Mouse (Mus musculus): ENCODE measurements around the gene Rdh16. TPM values are rescaled to one million over a fixed set of nuclear protein-coding genes. Genes with fewer than 3 reads are reported as not detected.
"Not testable (repeated sequence)": the region's sequence is repeated elsewhere in the genome, so short reads cannot be mapped to it uniquely, and the experiment has no call there.

The Rdh16 gene
- polyA plus RNA-seq (2015; fragmentation: Nextera tagmentation; extraction: Ambion mirVana): not detected in 2 replicates

GRCm38 (mm10) chr10:127800891-127801290 lies at the start of gene Rdh16:
TSS of gene Rdh16 (plus strand) at chr10:127801152.
- ATAC-seq (replicated peaks; ENCODE audit: extremely low read depth, insufficient read depth, low FRiP score): no peak
- Histone ChIP-seq H3K4me3 (ENCODE audit: low read length) (no peak within 1 kb of the TSS), H3K36me3 (ENCODE audit: control insufficient read depth, insufficient read depth) (no peaks in the 10 kb centered on the region), H3K9ac (ENCODE audit: low read length) (no peak within 1 kb of the TSS), H3K9me3 (replicated peaks; ENCODE audit: control insufficient read depth, low read length) (no peaks in the 10 kb centered on the region), H3K27me3 (ENCODE audit: control insufficient read depth, insufficient read depth, low read length) (no peaks in the 10 kb centered on the region), H3K4me2 (ENCODE audit: low read depth, low read length) (no peak within 1 kb of the TSS), H3K27ac (ENCODE audit: low read length) (no peak within 1 kb of the TSS), H3K4me1 (ENCODE audit: control insufficient read depth, insufficient read depth, low read length) (no peaks in the 10 kb centered on the region)
- whole genome bisulfite sequencing: 75% methylated on average over 6 of the region's 6 CpGs

- peak within 1 kb of the TSS; percentile 35 for H3K4me2 ChIP-seq (ENCODE audit: low read depth, low read length)
- 39% methylated on average over 8 of the region's 8 CpGs for WGBS
- H3K4me3 ChIP-seq (ENCODE audit: low read length): peak within 1 kb of the TSS; percentile 33
- peaks cover 2% of the 10 kb centered on the region; the same call in 1 of the 2 replicates for H3K4me1 ChIP-seq (ENCODE audit: control insufficient read depth, insufficient read depth, low read length)
- peak within 1 kb of the TSS; percentile 17 for H3K27ac ChIP-seq (ENCODE audit: low read length)
- H3K9ac ChIP-seq (ENCODE audit: low read length): peak within 1 kb of the TSS; percentile 60
- peak; percentile 56; the same call in 1 of the 2 replicates for ATAC-seq (replicated peaks; ENCODE audit: extremely low read depth, insufficient read depth, low FRiP score)
- no peaks in the 10 kb centered on the region for H3K36me3 ChIP-seq (ENCODE audit: control insufficient read depth, insufficient read depth)
- no peaks in the 10 kb centered on the region for H3K9me3 ChIP-seq (replicated peaks; ENCODE audit: control insufficient read depth, low read length)
- H3K27me3 ChIP-seq (ENCODE audit: control insufficient read depth, insufficient read depth, low read length): no peaks in the 10 kb centered on the region
These were observed 49.4 kb upstream of the Rdh16 start, which contains the start of gene Gpr182 for GRCm38 (mm10) chr10:127751548-127751947. TSS of gene Gpr182 (minus strand) at chr10:127751732.

- no peak overlapping the region for H3K4me3 ChIP-seq (ENCODE audit: low read length)
- H3K36me3 ChIP-seq (ENCODE audit: control insufficient read depth, insufficient read depth): no peaks in the 10 kb centered on the region
- peaks cover 2% of the 10 kb centered on the region; the same call in 1 of the 2 replicates for H3K4me1 ChIP-seq (ENCODE audit: control insufficient read depth, insufficient read depth, low read length)
- H3K9me3 ChIP-seq (replicated peaks; ENCODE audit: control insufficient read depth, low read length): no peaks in the 10 kb centered on the region
- WGBS: 57% methylated on average over 6 of the region's 6 CpGs
- no peak overlapping the region for H3K9ac ChIP-seq (ENCODE audit: low read length)
- H3K27ac ChIP-seq (ENCODE audit: low read length): peak overlapping the region; percentile 66
- ATAC-seq (replicated peaks; ENCODE audit: extremely low read depth, insufficient read depth, low FRiP score): peak; percentile 34; the same call in 1 of the 2 replicates
- no peak overlapping the region for H3K4me2 ChIP-seq (ENCODE audit: low read depth, low read length)
- no peaks in the 10 kb centered on the region for H3K27me3 ChIP-seq (ENCODE audit: control insufficient read depth, insufficient read depth, low read length)
These were observed 46.3 kb upstream of the Rdh16 start for GRCm38 (mm10) chr10:127754566-127755166.

GRCm38 (mm10) chr10:127755246-127755645 lies 45.7 kb upstream of the Rdh16 start:
- no peak overlapping the region for H3K9ac ChIP-seq (ENCODE audit: low read length)
- H3K4me2 ChIP-seq (ENCODE audit: low read depth, low read length): no peak overlapping the region
- peak overlapping the region; percentile 56 for H3K27ac ChIP-seq (ENCODE audit: low read length)
- no peak overlapping the region for H3K4me3 ChIP-seq (ENCODE audit: low read length)
- H3K4me1 ChIP-seq (ENCODE audit: control insufficient read depth, insufficient read depth, low read length): peaks cover 2% of the 10 kb centered on the region; the same call in 1 of the 2 replicates
- WGBS: 40% methylated on average over 3 of the region's 3 CpGs
- no peaks in the 10 kb centered on the region for H3K27me3 ChIP-seq (ENCODE audit: control insufficient read depth, insufficient read depth, low read length)
- no peaks in the 10 kb centered on the region for H3K36me3 ChIP-seq (ENCODE audit: control insufficient read depth, insufficient read depth)
- ATAC-seq (replicated peaks; ENCODE audit: extremely low read depth, insufficient read depth, low FRiP score): no peak
- no peaks in the 10 kb centered on the region for H3K9me3 ChIP-seq (replicated peaks; ENCODE audit: control insufficient read depth, low read length)

- Histone ChIP-seq H3K4me2 (ENCODE audit: low read depth, low read length) (peak overlapping the region; percentile 57), H3K27me3 (ENCODE audit: control insufficient read depth, insufficient read depth, low read length) (no peaks in the 10 kb centered on the region), H3K9ac (ENCODE audit: low read length) (peak overlapping the region; percentile 42), H3K9me3 (replicated peaks; ENCODE audit: control insufficient read depth, low read length) (no peaks in the 10 kb centered on the region), H3K36me3 (ENCODE audit: control insufficient read depth, insufficient read depth) (no peaks in the 10 kb centered on the region), H3K4me1 (ENCODE audit: control insufficient read depth, insufficient read depth, low read length) (peaks cover 2% of the 10 kb centered on the region; the same call in 1 of the 2 replicates), H3K4me3 (ENCODE audit: low read length) (peak overlapping the region; percentile 34), H3K27ac (ENCODE audit: low read length) (peak overlapping the region; percentile 81)
- 22% methylated on average over 17 of the region's 18 CpGs for WGBS
- ATAC-seq (replicated peaks; ENCODE audit: extremely low read depth, insufficient read depth, low FRiP score): peak; percentile 64
These were observed 45.0 kb upstream of the Rdh16 start for GRCm38 (mm10) chr10:127755770-127756468.

- no peaks in the 10 kb centered on the region for H3K9me3 ChIP-seq (replicated peaks; ENCODE audit: control insufficient read depth, low read length)
- no peak within 1 kb of the TSS for H3K4me2 ChIP-seq (ENCODE audit: low read depth, low read length)
- no peak for ATAC-seq (replicated peaks; ENCODE audit: extremely low read depth, insufficient read depth, low FRiP score)
- WGBS: 57% methylated on average over 8 of the region's 9 CpGs
- no peaks in the 10 kb centered on the region for H3K27me3 ChIP-seq (ENCODE audit: control insufficient read depth, insufficient read depth, low read length)
- H3K4me1 ChIP-seq (ENCODE audit: control insufficient read depth, insufficient read depth, low read length): peaks cover 2% of the 10 kb centered on the region; the same call in 1 of the 2 replicates
- H3K27ac ChIP-seq (ENCODE audit: low read length): no peak within 1 kb of the TSS
- H3K4me3 ChIP-seq (ENCODE audit: low read length): no peak within 1 kb of the TSS
- H3K36me3 ChIP-seq (ENCODE audit: control insufficient read depth, insufficient read depth): no peaks in the 10 kb centered on the region
- no peak within 1 kb of the TSS for H3K9ac ChIP-seq (ENCODE audit: low read length)
These were observed 41.5 kb upstream of the Rdh16 start, which contains the start of the genes Rdh1 and Rdh16f1 for GRCm38 (mm10) chr10:127759181-127760110. TSS of gene Rdh1 (plus strand) at chr10:127759721. TSS of gene Rdh16f1 (plus strand) at chr10:127759787.

- H3K27me3 ChIP-seq (ENCODE audit: control insufficient read depth, insufficient read depth, low read length); H3K9ac ChIP-seq (ENCODE audit: low read length); ATAC-seq (replicated peaks; ENCODE audit: extremely low read depth, insufficient read depth, low FRiP score); H3K4me3 ChIP-seq (ENCODE audit: low read length); H3K9me3 ChIP-seq (replicated peaks; ENCODE audit: control insufficient read depth, low read length); H3K4me1 ChIP-seq (ENCODE audit: control insufficient read depth, insufficient read depth, low read length); H3K27ac ChIP-seq (ENCODE audit: low read length); H3K36me3 ChIP-seq (ENCODE audit: control insufficient read depth, insufficient read depth); H3K4me2 ChIP-seq (ENCODE audit: low read depth, low read length): not testable (repeated sequence)
- 83% methylated on average over 10 of the region's 10 CpGs for WGBS
These were observed 38.0 kb upstream of the Rdh16 start for GRCm38 (mm10) chr10:127762926-127763325.

- 61% methylated on average over 12 of the region's 12 CpGs for WGBS
- no peak for ATAC-seq (replicated peaks; ENCODE audit: extremely low read depth, insufficient read depth, low FRiP score)
- no peak overlapping the region for H3K4me2 ChIP-seq (ENCODE audit: low read depth, low read length)
- no peak overlapping the region for H3K9ac ChIP-seq (ENCODE audit: low read length)
- H3K36me3 ChIP-seq (ENCODE audit: control insufficient read depth, insufficient read depth): no peaks in the 10 kb centered on the region
- no peaks in the 10 kb centered on the region for H3K27me3 ChIP-seq (ENCODE audit: control insufficient read depth, insufficient read depth, low read length)
- no peaks in the 10 kb centered on the region for H3K9me3 ChIP-seq (replicated peaks; ENCODE audit: control insufficient read depth, low read length)
- no peak overlapping the region for H3K27ac ChIP-seq (ENCODE audit: low read length)
- H3K4me1 ChIP-seq (ENCODE audit: control insufficient read depth, insufficient read depth, low read length): no peaks in the 10 kb centered on the region
- H3K4me3 ChIP-seq (ENCODE audit: low read length): no peak overlapping the region
These were observed 36.9 kb upstream of the Rdh16 start for GRCm38 (mm10) chr10:127763914-127764680.
